Mouse (Mus musculus): ENCODE measurements around the gene S1pr4. TPM values are rescaled to one million over a fixed set of nuclear protein-coding genes. Genes with fewer than 3 reads are reported as not detected.

Gene S1pr4
- 82.3 and 109 TPM in 2 replicates for polyA plus RNA-seq (2012; ENCODE audit: low replicate concordance)

DNA sequence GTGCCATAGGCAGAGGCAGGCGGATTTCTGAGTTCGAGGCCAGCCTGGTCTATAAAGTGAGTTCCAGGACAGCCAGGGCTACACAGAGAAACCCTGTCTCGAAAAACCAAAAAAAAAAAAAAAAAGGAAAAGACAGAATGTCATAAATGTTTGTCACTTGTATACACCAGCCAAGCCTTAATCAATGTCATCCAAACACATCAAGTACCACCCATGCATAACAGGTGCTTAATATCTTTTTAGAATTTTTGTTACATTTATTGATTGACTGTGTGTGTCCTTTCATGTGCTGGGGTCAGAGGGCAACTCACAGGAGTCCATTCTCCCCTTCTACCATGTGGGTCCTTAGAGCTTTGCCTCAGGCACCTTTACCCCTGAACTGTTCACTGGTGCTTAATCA is at the start of gene S1pr4:
TSS of gene S1pr4 (minus strand) at position 101 of the 400 bp plus-strand sequence.

DNA sequence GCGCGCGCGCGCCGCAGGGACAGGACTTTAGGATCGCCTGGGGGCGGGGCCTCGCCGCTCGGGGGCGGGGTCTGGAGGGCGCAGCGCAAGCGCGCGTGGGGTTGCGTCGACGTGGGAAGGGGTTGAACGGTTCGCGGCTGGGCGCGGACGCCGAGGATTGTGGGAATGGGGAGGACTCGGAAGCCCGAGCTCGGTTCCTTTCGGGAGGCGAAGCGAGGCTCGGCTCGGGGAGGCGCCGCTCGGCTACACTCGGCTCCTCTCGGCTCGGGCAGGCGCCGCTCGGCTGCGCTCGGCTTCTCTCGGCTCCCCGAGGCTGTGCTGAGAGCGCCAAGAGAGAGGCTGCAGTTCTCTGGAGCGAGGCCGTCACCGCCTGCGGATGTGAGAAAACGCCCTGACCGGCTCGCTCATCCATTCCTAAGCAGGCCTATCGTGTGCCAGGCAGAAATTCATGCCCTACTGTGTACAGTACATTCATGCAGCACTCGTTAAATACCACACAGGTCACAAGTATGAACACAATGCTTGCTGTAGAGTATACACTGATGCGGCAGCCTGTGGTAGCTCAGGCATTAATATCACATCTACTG is 45.3 kb upstream of the S1pr4 start, which contains the start of gene Gna11:
TSS of gene Gna11 (minus strand) at position 30 of the 587 bp plus-strand sequence.

DNA sequence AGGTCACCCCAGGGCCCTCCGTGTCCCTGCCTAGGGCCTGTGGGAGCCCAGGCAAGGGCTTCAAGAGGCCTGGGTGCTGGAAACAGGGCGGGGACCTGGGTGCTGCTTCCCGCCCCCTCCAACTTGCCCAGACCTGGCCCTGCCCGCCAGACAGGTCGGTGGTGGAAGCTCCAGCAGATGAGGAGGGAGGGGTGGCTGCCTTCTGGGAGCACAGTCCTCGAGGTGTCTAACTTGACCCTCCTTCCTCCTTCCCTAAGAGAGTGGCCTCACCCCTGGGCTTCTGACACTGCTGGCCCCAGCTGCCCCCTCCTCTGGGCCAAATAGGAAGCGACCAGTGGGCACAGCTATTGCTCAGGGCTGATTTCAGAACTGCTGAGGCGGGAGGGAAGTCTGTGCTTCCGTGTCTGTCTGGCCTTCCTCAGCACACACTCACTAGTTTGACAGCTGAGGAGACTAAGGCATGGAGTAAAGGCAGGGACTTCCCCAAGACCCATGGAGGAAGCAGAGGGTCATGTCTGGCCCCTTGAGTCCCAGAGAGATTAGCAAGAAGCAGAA is 24.2 kb upstream of the S1pr4 start, which contains the start of gene Gna15:
TSS of gene Gna15 (minus strand) at position 175 of the 555 bp plus-strand sequence.

GRCm38 (mm10) chr10:81496264-81496901 is 3.5 kb downstream of the S1pr4 start, which contains the start of gene Ncln:
Gene Ncln (minus strand): TSS chr10:81496392.

GRCm38 (mm10) chr10:81482533-81482889 is 17.4 kb downstream of the S1pr4 start, which contains the start of gene Celf5:
Gene Celf5 (minus strand): TSS chr10:81482709.

GRCm38 (mm10) chr10:81455181-81455895 is 44.6 kb downstream of the S1pr4 start, which contains the start of gene Nfic:
Gene Nfic (minus strand): TSS chr10:81455635.

Other genes starting within 250 kb of the S1pr4 start
- 31.4 and 107 TPM in 2 replicates for gene Matk, start 247.2 kb downstream of the S1pr4 start, polyA plus RNA-seq (2012; ENCODE audit: low replicate concordance)
- 314 and 329 TPM in 2 replicates for gene Mrpl54, start 233.2 kb downstream of the S1pr4 start, polyA plus RNA-seq (2012; ENCODE audit: low replicate concordance)
- gene Apba3, start 233.2 kb downstream of the S1pr4 start, polyA plus RNA-seq (2012; ENCODE audit: low replicate concordance): 70.4 and 133 TPM in 2 replicates
- gene Tjp3, start 208.6 kb downstream of the S1pr4 start, polyA plus RNA-seq (2012; ENCODE audit: low replicate concordance): 15.0 and 35.0 TPM in 2 replicates
- gene Pip5k1c, start 207.2 kb downstream of the S1pr4 start, polyA plus RNA-seq (2012; ENCODE audit: low replicate concordance): 245 and 665 TPM in 2 replicates
- 60.3 and 77.6 TPM in 2 replicates for gene Cactin, start 179.0 kb downstream of the S1pr4 start, polyA plus RNA-seq (2012; ENCODE audit: low replicate concordance)
- gene Tbxa2r, start 171.4 kb downstream of the S1pr4 start, polyA plus RNA-seq (2012; ENCODE audit: low replicate concordance): 29.6 and 30.6 TPM in 2 replicates
- gene Gipc3, start 156.9 kb downstream of the S1pr4 start, polyA plus RNA-seq (2012; ENCODE audit: low replicate concordance): 3.1 and 6.9 TPM in 2 replicates
- 184 and 481 TPM in 2 replicates for gene Hmg20b, start 149.7 kb downstream of the S1pr4 start, polyA plus RNA-seq (2012; ENCODE audit: low replicate concordance)
- 20.8 and 31.1 TPM in 2 replicates for gene Mfsd12, start 142.6 kb downstream of the S1pr4 start, polyA plus RNA-seq (2012; ENCODE audit: low replicate concordance)
- gene 4930404N11Rik, start 134.3 kb downstream of the S1pr4 start, polyA plus RNA-seq (2012; ENCODE audit: low replicate concordance): 11.6 and 18.6 TPM in 2 replicates
- 48.1 and 72.7 TPM in 2 replicates for gene Fzr1, start 121.6 kb downstream of the S1pr4 start, polyA plus RNA-seq (2012; ENCODE audit: low replicate concordance)
- gene Dohh, start 115.7 kb downstream of the S1pr4 start, polyA plus RNA-seq (2012; ENCODE audit: low replicate concordance): 76.4 and 107 TPM in 2 replicates
- gene Gm48551, start 115.7 kb downstream of the S1pr4 start, polyA plus RNA-seq (2012; ENCODE audit: low replicate concordance): 1.2 and 4.2 TPM in 2 replicates
- 8.9 and 18.4 TPM in 2 replicates for gene Gm48552, start 111.1 kb downstream of the S1pr4 start, polyA plus RNA-seq (2012; ENCODE audit: low replicate concordance)
- 3.0 and 3.7 TPM in 2 replicates for gene Smim24, start 107.1 kb downstream of the S1pr4 start, polyA plus RNA-seq (2012; ENCODE audit: low replicate concordance)
- gene Nfic, start 44.5 kb downstream of the S1pr4 start, polyA plus RNA-seq (2012; ENCODE audit: low replicate concordance): 136 and 414 TPM in 2 replicates
- 0.16 and 0.55 TPM in 2 replicates for gene Celf5, start 17.4 kb downstream of the S1pr4 start, polyA plus RNA-seq (2012; ENCODE audit: low replicate concordance)
- 160 and 386 TPM in 2 replicates for gene Ncln, start 3.7 kb downstream of the S1pr4 start, polyA plus RNA-seq (2012; ENCODE audit: low replicate concordance)
- 14.8 and 33.6 TPM in 2 replicates for gene Gna15, start 24.1 kb upstream of the S1pr4 start, polyA plus RNA-seq (2012; ENCODE audit: low replicate concordance)
- gene Gna11, start 45.1 kb upstream of the S1pr4 start, polyA plus RNA-seq (2012; ENCODE audit: low replicate concordance): 23.0 and 28.3 TPM in 2 replicates
- gene Aes, start 59.4 kb upstream of the S1pr4 start, polyA plus RNA-seq (2012; ENCODE audit: low replicate concordance): 1,473 and 2,763 TPM in 2 replicates
- gene Tle2, start 74.4 kb upstream of the S1pr4 start, polyA plus RNA-seq (2012; ENCODE audit: low replicate concordance): 8.9 and 15.5 TPM in 2 replicates
- 1.2 and 2.5 TPM in 2 replicates for gene Tle6, start 100.9 kb upstream of the S1pr4 start, polyA plus RNA-seq (2012; ENCODE audit: low replicate concordance)
- gene BC025920, start 106.1 kb upstream of the S1pr4 start, polyA plus RNA-seq (2012; ENCODE audit: low replicate concordance): 0.20 and 0.92 TPM in 2 replicates
- gene Sirt6, start 127.7 kb upstream of the S1pr4 start, polyA plus RNA-seq (2012; ENCODE audit: low replicate concordance): 67.6 and 143 TPM in 2 replicates
- gene Ankrd24, start 128.4 kb upstream of the S1pr4 start, polyA plus RNA-seq (2012; ENCODE audit: low replicate concordance): 3.8 and 6.2 TPM in 2 replicates
- 0.52 TPM in 1 of 2 replicates, not detected in the other for gene Gm10778, start 148.9 kb upstream of the S1pr4 start, polyA plus RNA-seq (2012; ENCODE audit: low replicate concordance)
- gene Zfp433, start 204.7 kb upstream of the S1pr4 start, polyA plus RNA-seq (2012; ENCODE audit: low replicate concordance): 0.09 and 0.93 TPM in 2 replicates